Mouse (Mus musculus): ENCODE measurements at regions not wholly inside any gene's neighbourhood (a gene's known extent, or its start where the extent isn't known, plus 50 kb on each side); places are given as distances from the start of the nearest gene placed in this dataset.

DNA sequence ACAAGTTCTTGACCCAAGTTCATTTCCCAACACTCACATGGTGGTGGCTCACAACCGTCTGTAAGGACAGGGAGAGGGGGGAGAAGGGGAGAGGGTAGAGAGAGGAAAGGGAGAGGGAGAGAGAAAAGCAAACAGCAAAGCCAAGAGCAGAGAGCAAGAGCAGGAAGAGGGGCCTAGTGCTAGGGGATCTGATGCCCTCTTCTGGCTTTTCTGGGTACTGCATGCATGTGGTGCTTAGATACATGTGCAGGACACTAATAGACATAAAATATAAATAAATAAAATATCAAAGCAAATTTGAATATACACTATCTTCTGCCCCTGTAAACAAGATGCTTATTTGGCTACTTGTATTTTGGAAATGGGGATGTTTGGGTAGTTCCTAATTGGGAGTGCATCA is 91.2 kb downstream of the Rnf138rt1 start:
- DNase-seq (ENCODE audit: low read depth, low spot score), result peak; percentile 49

All from A20 (cell line).